Mouse (Mus musculus) liver, embryonic 13.5 days (tissue): ENCODE measurements at regions not wholly inside any gene's neighbourhood (a gene's known extent, or its start where the extent isn't known, plus 50 kb on each side); places are given as distances from the start of the nearest gene placed in this dataset.

Source experiments
- ATAC-seq: fragments of 200-750 bp; cut with Nextera tagmentation; 2 replicates; pipeline ENCODE4 v1.8.0; 2017; ENCODE audit warnings: low read depth, mild to moderate bottlenecking, moderate number of reproducible peaks, moderate library complexity
- DNase-seq: peaks from one replicate; pipeline ENCODE4 v3.0.0; 2022
- H3K27ac ChIP-seq: fragments of 300-500 bp; sonication (generic); 2 replicates; pipeline ENCODE4 v1.5.1; 2015; ENCODE audit warnings: moderate library complexity, mild to moderate bottlenecking, inconsistent platforms
- H3K27me3 ChIP-seq: fragments of 300-500 bp; sonication (generic); 2 replicates; pipeline ENCODE4 v1.6.1; 2015; ENCODE audit warnings: mild to moderate bottlenecking, inconsistent platforms
- H3K36me3 ChIP-seq: fragments of 300-500 bp; sonication (generic); 2 replicates; pipeline ENCODE4 v1.6.1; 2015; ENCODE audit warnings: mild to moderate bottlenecking, inconsistent platforms
- H3K4me1 ChIP-seq: fragments of 300-500 bp; sonication (generic); replicated peaks from 2 replicates; pipeline ENCODE4 v1.6.1; 2015; ENCODE audit warnings: inconsistent platforms
- H3K4me2 ChIP-seq: fragments of 300-500 bp; sonication (generic); 2 replicates; pipeline ENCODE4 v1.6.1; 2015; ENCODE audit warnings: inconsistent platforms, mild to moderate bottlenecking, moderate library complexity
- H3K4me3 ChIP-seq: fragments of 300-500 bp; sonication (generic); replicated peaks from 2 replicates; pipeline ENCODE4 v1.5.1; 2015; ENCODE audit warnings: mild to moderate bottlenecking, inconsistent platforms
- H3K9ac ChIP-seq: fragments of 300-500 bp; sonication (generic); 2 replicates; pipeline ENCODE4 v1.6.1; 2015; ENCODE audit warnings: mild to moderate bottlenecking, inconsistent platforms
- H3K9me3 ChIP-seq: fragments of 300-500 bp; sonication (generic); replicated peaks from 2 replicates; pipeline ENCODE4 v1.6.1; 2016; ENCODE audit warnings: inconsistent platforms
- WGBS: fragments of 180-500 bp; shearing (Covaris S2); methylation state at CpG from one replicate; pipeline ENCODE4 v1.1.7; 2015; ENCODE audit not compliant: insufficient replicate concordance; 5-methylcytosine and 5-hydroxymethylcytosine counted together

- Histone ChIP-seq H3K27ac (no peak overlapping the region), H3K4me2 (no peak overlapping the region), H3K4me1 (no peaks in the 10 kb centered on the region), H3K4me3 (no peak overlapping the region), H3K36me3 (no peaks in the 10 kb centered on the region), H3K9ac (no peak overlapping the region), H3K27me3 (no peaks in the 10 kb centered on the region; the same call in 1 of the 2 replicates), H3K9me3 (no peaks in the 10 kb centered on the region)
- no peak for DNase-seq
- no peak for ATAC-seq
- 80% methylated on average over 3 of the region's 3 CpGs for WGBS
Observed at GRCm38 (mm10) chr5:111659229-111659628, 74.5 kb upstream of the Gm26897 start.

GRCm38 (mm10) chr5:111660447-111660846, 73.3 kb upstream of the Gm26897 start:
- Histone ChIP-seq H3K9me3 (no peaks in the 10 kb centered on the region), H3K4me2 (no peak overlapping the region), H3K4me3 (no peak overlapping the region), H3K36me3 (no peaks in the 10 kb centered on the region), H3K27ac (no peak overlapping the region), H3K9ac (no peak overlapping the region), H3K27me3 (no peaks in the 10 kb centered on the region; the same call in 1 of the 2 replicates), H3K4me1 (no peaks in the 10 kb centered on the region)
- DNase-seq (no peak), ATAC-seq (no peak)
- WGBS, result 74% methylated on average over 10 of the region's 10 CpGs

GRCm38 (mm10) chr5:111660968-111661367, 72.8 kb upstream of the Gm26897 start:
- DNase-seq, result no peak
- Histone ChIP-seq H3K36me3 (no peaks in the 10 kb centered on the region), H3K9ac (no peak overlapping the region), H3K27ac (no peak overlapping the region), H3K4me2 (no peak overlapping the region), H3K4me3 (no peak overlapping the region), H3K9me3 (no peaks in the 10 kb centered on the region), H3K27me3 (no peaks in the 10 kb centered on the region; the same call in 1 of the 2 replicates), H3K4me1 (no peaks in the 10 kb centered on the region)
- no peak for ATAC-seq
- 68% methylated on average over 6 of the region's 6 CpGs for WGBS

DNA sequence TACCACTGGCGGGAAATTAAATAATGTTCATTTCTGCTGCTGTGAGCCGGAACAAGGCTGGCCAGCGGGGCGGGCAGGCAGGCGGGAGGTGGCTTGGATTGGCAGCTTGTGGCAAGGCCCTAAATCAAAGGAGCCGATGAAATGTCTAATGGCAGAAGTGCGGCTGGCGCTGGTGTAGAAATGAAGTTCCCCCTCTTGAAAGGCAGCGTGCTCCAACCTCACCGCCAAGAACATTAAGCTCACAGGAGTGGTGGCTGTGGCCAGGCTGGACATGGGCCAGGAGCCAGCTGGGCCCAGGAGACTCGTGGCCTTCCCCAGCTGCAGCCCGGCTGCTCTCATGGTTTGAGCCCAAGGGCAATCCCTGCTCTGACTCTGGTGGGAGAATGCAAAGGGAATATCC, 71.8 kb upstream of the Gm26897 start:
- DNase-seq, result no peak
- WGBS, result 77% methylated on average over 12 of the region's 12 CpGs

GRCm38 (mm10) chr5:111663831-111664230, 69.9 kb upstream of the Gm26897 start:
- 0 out of 2 replicates have a peak, but pooled peaks cover 2% of the 10 kb centered on the region for H3K4me1 ChIP-seq
- H3K4me3 ChIP-seq, result no peak overlapping the region
- no peak overlapping the region for H3K9ac ChIP-seq
- 80% methylated on average over 7 of the region's 7 CpGs for WGBS
- DNase-seq (no peak), ATAC-seq (no peak)
- no peak overlapping the region for H3K4me2 ChIP-seq
- no peaks in the 10 kb centered on the region for H3K36me3 ChIP-seq
- no peaks in the 10 kb centered on the region; the same call in 1 of the 2 replicates for H3K27me3 ChIP-seq
- no peak overlapping the region for H3K27ac ChIP-seq
- no peaks in the 10 kb centered on the region for H3K9me3 ChIP-seq

More for the DNA sequence above, 71.8 kb upstream of the Gm26897 start:
- Histone ChIP-seq H3K4me3 (no peak overlapping the region), H3K36me3 (no peaks in the 10 kb centered on the region), H3K9me3 (no peaks in the 10 kb centered on the region), H3K27ac (no peak overlapping the region), H3K4me1 (0 out of 2 replicates have a peak, but pooled peaks cover 2% of the 10 kb centered on the region), H3K9ac (no peak overlapping the region), H3K4me2 (no peak overlapping the region), H3K27me3 (no peaks in the 10 kb centered on the region; the same call in 1 of the 2 replicates)
- ATAC-seq, result no peak

GRCm38 (mm10) chr5:111665406-111665805, 68.3 kb upstream of the Gm26897 start:
- H3K36me3 ChIP-seq, result no peaks in the 10 kb centered on the region
- H3K9ac ChIP-seq, result no peak overlapping the region
- H3K27me3 ChIP-seq, result no peaks in the 10 kb centered on the region; the same call in 1 of the 2 replicates
- H3K4me2 ChIP-seq, result no peak overlapping the region
- no peak overlapping the region for H3K27ac ChIP-seq
- ATAC-seq (no peak), DNase-seq (no peak)
- no peaks in the 10 kb centered on the region for H3K9me3 ChIP-seq
- 66% methylated on average over 19 of the region's 19 CpGs for WGBS
- H3K4me3 ChIP-seq, result no peak overlapping the region
- H3K4me1 ChIP-seq, result 0 out of 2 replicates have a peak, but pooled peaks cover 2% of the 10 kb centered on the region

DNA sequence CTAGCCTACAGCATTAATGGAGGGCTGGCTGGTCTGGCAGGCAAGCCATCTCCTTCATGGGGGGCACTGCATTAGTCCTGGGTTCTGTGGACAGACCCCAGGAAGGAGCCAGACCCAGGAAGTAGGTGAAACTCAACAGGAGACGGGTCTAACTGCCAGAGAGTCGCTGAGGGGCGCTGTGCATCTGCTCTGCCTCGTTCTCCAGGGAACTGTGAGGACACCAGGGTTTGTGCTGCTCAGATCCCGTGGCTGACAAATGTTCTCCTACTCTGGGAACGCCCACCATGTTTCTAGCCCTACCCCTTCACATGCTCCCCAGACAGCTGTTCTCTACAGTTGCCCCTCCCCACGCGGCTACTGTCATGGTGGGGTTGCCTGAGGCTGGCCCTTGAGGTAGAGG, 67.7 kb upstream of the Gm26897 start:
- H3K36me3 ChIP-seq, result no peaks in the 10 kb centered on the region
- ATAC-seq (no peak), DNase-seq (no peak)
- no peak overlapping the region for H3K4me3 ChIP-seq
- 52% methylated on average over 8 of the region's 8 CpGs for WGBS
- no peak overlapping the region for H3K4me2 ChIP-seq
- H3K9me3 ChIP-seq, result no peaks in the 10 kb centered on the region
- no peak overlapping the region for H3K9ac ChIP-seq
- H3K27me3 ChIP-seq, result no peaks in the 10 kb centered on the region; the same call in 1 of the 2 replicates
- H3K4me1 ChIP-seq, result 0 out of 2 replicates have a peak, but pooled peaks cover 2% of the 10 kb centered on the region
- no peak overlapping the region for H3K27ac ChIP-seq

DNA sequence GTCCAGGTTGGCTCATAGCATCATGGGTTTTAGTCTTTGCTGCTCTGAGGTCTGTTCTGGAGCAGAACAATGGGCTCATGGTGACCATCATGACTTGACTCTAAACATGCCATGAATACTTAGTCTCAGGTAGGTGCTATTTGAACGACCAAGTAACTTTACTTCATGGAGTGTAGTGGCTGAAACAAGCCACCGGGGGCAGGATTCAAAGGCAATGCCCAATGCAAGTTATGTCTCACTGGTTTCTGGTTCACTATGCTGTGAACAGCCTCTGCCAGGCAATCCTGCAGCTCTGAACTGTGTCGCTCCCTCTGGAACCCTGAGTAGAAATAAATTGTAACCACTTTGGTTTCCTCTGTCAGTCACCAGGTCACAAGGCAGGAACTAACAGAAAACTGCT, 65.8 kb upstream of the Gm26897 start:
- Histone ChIP-seq H3K9me3 (no peaks in the 10 kb centered on the region), H3K4me2 (no peak overlapping the region), H3K27me3 (no peaks in the 10 kb centered on the region; the same call in 1 of the 2 replicates), H3K36me3 (no peaks in the 10 kb centered on the region), H3K4me1 (0 out of 2 replicates have a peak, but pooled peaks cover 2% of the 10 kb centered on the region), H3K4me3 (no peak overlapping the region), H3K27ac (no peak overlapping the region), H3K9ac (no peak overlapping the region)
- 34% methylated on average over 3 of the region's 3 CpGs for WGBS
- DNase-seq (no peak), ATAC-seq (no peak)

GRCm38 (mm10) chr5:111669139-111669538, 64.6 kb upstream of the Gm26897 start:
- ATAC-seq (no peak), DNase-seq (no peak)
- no peaks in the 10 kb centered on the region for H3K36me3 ChIP-seq
- H3K9me3 ChIP-seq, result no peaks in the 10 kb centered on the region
- no peak overlapping the region for H3K4me2 ChIP-seq
- H3K4me3 ChIP-seq, result no peak overlapping the region
- no peaks in the 10 kb centered on the region; the same call in 1 of the 2 replicates for H3K27me3 ChIP-seq
- 0 out of 2 replicates have a peak, but pooled peaks cover 2% of the 10 kb centered on the region for H3K4me1 ChIP-seq
- H3K9ac ChIP-seq, result no peak overlapping the region
- no peak overlapping the region for H3K27ac ChIP-seq

- Histone ChIP-seq H3K4me3 (no peak overlapping the region), H3K36me3 (no peaks in the 10 kb centered on the region), H3K4me2 (no peak overlapping the region), H3K9me3 (no peaks in the 10 kb centered on the region), H3K9ac (no peak overlapping the region), H3K27me3 (no peaks in the 10 kb centered on the region), H3K4me1 (0 out of 2 replicates have a peak, but pooled peaks cover 2% of the 10 kb centered on the region), H3K27ac (no peak overlapping the region)
- ATAC-seq (no peak), DNase-seq (no peak)
- 47% methylated on average over 6 of the region's 6 CpGs for WGBS
Observed at GRCm38 (mm10) chr5:111671762-111672161, 62.0 kb upstream of the Gm26897 start.

DNA sequence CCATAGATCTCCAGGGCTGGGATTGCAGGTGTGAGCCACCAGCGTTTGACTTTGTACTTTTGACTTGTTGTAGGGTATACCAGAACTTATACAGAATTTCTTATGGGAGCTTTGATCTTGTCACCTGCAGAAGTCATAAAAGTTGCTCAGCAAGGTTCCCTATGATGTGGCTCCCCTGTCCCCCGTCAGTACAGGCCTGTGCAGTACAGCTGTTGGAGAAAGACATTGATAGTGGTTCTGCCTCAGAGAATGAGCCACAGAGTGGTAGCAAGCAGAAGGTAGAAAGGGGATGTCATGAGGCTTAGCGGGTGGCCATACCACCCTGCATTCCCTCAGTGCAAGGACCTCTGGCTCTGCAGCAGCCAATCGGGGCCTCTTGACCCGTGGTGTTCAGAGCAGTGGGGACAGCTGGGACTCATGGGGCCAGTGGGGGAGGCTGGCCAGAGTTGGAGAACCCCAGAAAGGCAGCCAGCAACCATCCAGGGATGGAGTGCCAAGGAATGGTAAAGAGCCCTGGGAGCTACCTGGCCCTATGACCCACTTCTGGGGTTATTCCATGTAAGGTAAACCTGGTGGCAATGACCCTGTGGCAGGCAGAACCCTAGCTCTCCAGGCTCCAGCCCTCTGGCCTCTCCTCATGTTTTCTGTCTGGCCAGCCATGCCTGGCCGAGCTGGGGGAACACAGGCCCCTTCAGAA, 58.6 kb upstream of the Gm26897 start:
- no peak overlapping the region for H3K9ac ChIP-seq
- H3K4me2 ChIP-seq, result no peak overlapping the region
- no peak overlapping the region for H3K27ac ChIP-seq
- H3K27me3 ChIP-seq, result no peaks in the 10 kb centered on the region
- no peak for ATAC-seq
- H3K4me3 ChIP-seq, result no peak overlapping the region
- H3K36me3 ChIP-seq, result no peaks in the 10 kb centered on the region
- no peak for DNase-seq
- H3K9me3 ChIP-seq, result no peaks in the 10 kb centered on the region
- H3K4me1 ChIP-seq, result no peaks in the 10 kb centered on the region
- WGBS, result 43% methylated on average over 6 of the region's 6 CpGs
